Mouse (Mus musculus) liver, embryonic 13.5 days (tissue): Measurements from ENCODE around the gene Olfr374. TPM values are rescaled to one million over a fixed set of nuclear protein-coding genes. Genes with fewer than 3 reads are reported as not detected.

Experiments
- ATAC-seq: fragments of 200-750 bp; cut with Nextera tagmentation; 2 replicates; pipeline ENCODE4 v1.8.0; 2017; ENCODE audit warnings: low read depth, mild to moderate bottlenecking, moderate number of reproducible peaks, moderate library complexity
- DNase-seq: peaks from one replicate; pipeline ENCODE4 v3.0.0; 2022
- H3K27ac ChIP-seq: fragments of 300-500 bp; sonication (generic); 2 replicates; pipeline ENCODE4 v1.5.1; 2015; ENCODE audit warnings: moderate library complexity, mild to moderate bottlenecking, inconsistent platforms
- H3K27me3 ChIP-seq: fragments of 300-500 bp; sonication (generic); 2 replicates; pipeline ENCODE4 v1.6.1; 2015; ENCODE audit warnings: mild to moderate bottlenecking, inconsistent platforms
- H3K36me3 ChIP-seq: fragments of 300-500 bp; sonication (generic); 2 replicates; pipeline ENCODE4 v1.6.1; 2015; ENCODE audit warnings: mild to moderate bottlenecking, inconsistent platforms
- H3K4me1 ChIP-seq: fragments of 300-500 bp; sonication (generic); replicated peaks from 2 replicates; pipeline ENCODE4 v1.6.1; 2015; ENCODE audit warnings: inconsistent platforms
- H3K4me2 ChIP-seq: fragments of 300-500 bp; sonication (generic); 2 replicates; pipeline ENCODE4 v1.6.1; 2015; ENCODE audit warnings: inconsistent platforms, mild to moderate bottlenecking, moderate library complexity
- H3K4me3 ChIP-seq: fragments of 300-500 bp; sonication (generic); replicated peaks from 2 replicates; pipeline ENCODE4 v1.5.1; 2015; ENCODE audit warnings: mild to moderate bottlenecking, inconsistent platforms
- H3K9ac ChIP-seq: fragments of 300-500 bp; sonication (generic); 2 replicates; pipeline ENCODE4 v1.6.1; 2015; ENCODE audit warnings: mild to moderate bottlenecking, inconsistent platforms
- H3K9me3 ChIP-seq: fragments of 300-500 bp; sonication (generic); replicated peaks from 2 replicates; pipeline ENCODE4 v1.6.1; 2016; ENCODE audit warnings: inconsistent platforms
- WGBS: fragments of 180-500 bp; shearing (Covaris S2); methylation state at CpG from one replicate; pipeline ENCODE4 v1.1.7; 2015; ENCODE audit not compliant: insufficient replicate concordance; 5-methylcytosine and 5-hydroxymethylcytosine counted together
- polyA plus RNA-seq: library from polyadenylated mRNA; unstranded; fragments of >200 nt; fragmentation: Nextera tagmentation; extraction: Ambion mirVana; gene quantifications from 2 replicates; pipeline ENCODE4 v1.2.1, GENCODE M21; 2015

Gene Olfr374
- polyA plus RNA-seq, 1 experiment from 2014 or later, result not detected

- DNase-seq, result no peak
- Histone ChIP-seq H3K27me3 (no peaks in the 10 kb centered on the region), H3K9me3 (no peaks in the 10 kb centered on the region), H3K4me1 (peaks cover 22% of the 10 kb centered on the region), H3K4me3 (no peak overlapping the region), H3K36me3 (peaks cover 50% of the 10 kb centered on the region), H3K27ac (no peak overlapping the region), H3K9ac (no peak overlapping the region), H3K4me2 (no peak overlapping the region)
- ATAC-seq, result no peak
Measured at GRCm38 (mm10) chr8:72153382-72153781, 46.5 kb downstream of the Olfr374 start.

GRCm38 (mm10) chr8:72158096-72158495 lies 51.3 kb downstream of the Olfr374 start:
- Histone ChIP-seq H3K4me1 (peaks cover 58% of the 10 kb centered on the region), H3K9ac (no peak overlapping the region), H3K27ac (no peak overlapping the region), H3K27me3 (no peaks in the 10 kb centered on the region), H3K9me3 (no peaks in the 10 kb centered on the region), H3K4me3 (no peak overlapping the region), H3K36me3 (peaks cover 15% of the 10 kb centered on the region; the same call in 1 of the 2 replicates), H3K4me2 (0 out of 2 replicates have a peak overlapping the region, but pooled peaks have one; percentile 0)
- WGBS, result 79% methylated on average over 2 of the region's 2 CpGs
- no peak for ATAC-seq
- no peak for DNase-seq

DNA sequence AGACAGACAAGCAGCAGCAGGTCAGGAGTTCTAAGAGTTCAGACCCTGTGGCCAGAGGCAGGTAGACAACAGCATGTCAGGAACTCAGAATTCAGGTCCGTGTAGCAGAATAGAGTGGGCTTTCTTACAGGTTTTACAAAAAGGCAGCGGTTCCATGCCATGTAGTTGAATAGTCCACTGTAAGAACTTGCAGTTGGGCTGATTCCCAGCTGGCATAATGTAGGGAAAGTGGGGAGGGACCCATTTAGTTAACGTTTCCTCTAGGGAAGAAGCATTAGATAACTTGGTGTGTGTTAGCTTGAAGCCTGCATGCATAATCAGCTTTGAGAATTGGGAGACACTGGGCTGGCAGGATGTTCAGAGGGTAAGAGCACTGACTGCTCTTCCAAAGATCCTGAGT lies 51.9 kb downstream of the Olfr374 start:
- 70% methylated on average over 3 of the region's 3 CpGs for WGBS
- Histone ChIP-seq H3K27me3 (no peaks in the 10 kb centered on the region), H3K9me3 (no peaks in the 10 kb centered on the region), H3K9ac (no peak overlapping the region), H3K27ac (no peak overlapping the region), H3K4me2 (peak overlapping the region; percentile 95), H3K36me3 (peaks cover 15% of the 10 kb centered on the region), H3K4me3 (0 out of 2 replicates have a peak overlapping the region, but pooled peaks have one; percentile 67), H3K4me1 (peaks cover 59% of the 10 kb centered on the region)
- no peak for DNase-seq
- ATAC-seq, result no peak

DNA sequence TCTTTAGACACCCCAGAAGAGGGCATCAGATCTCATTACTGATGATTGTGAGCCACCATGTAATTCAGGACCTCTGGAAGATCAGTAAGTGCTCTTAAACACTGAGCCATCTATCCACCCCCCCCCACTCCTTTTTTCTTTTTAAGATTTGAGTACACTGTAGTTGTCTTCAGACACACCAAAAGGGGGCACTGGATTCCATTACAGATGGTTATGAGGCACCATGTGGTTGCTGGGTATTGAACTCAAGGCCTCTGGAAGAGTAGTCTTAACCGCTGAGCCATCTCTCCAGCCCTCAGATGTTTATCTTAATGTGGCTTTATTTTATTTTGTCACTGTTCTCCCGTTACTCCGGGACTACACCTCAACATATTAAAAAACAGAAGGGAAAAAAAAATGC lies 53.2 kb downstream of the Olfr374 start:
- H3K4me2 ChIP-seq, result peak overlapping the region; percentile 95
- H3K9ac ChIP-seq, result peak overlapping the region; percentile 79
- H3K27ac ChIP-seq, result peak overlapping the region; percentile 91
- ATAC-seq (no peak), DNase-seq (no peak)
- WGBS, result 34% methylated on average over 3 of the region's 3 CpGs
- peak overlapping the region; percentile 67 for H3K4me3 ChIP-seq
- H3K9me3 ChIP-seq, result no peaks in the 10 kb centered on the region
- H3K27me3 ChIP-seq, result no peaks in the 10 kb centered on the region
- H3K4me1 ChIP-seq, result peaks cover 59% of the 10 kb centered on the region
- H3K36me3 ChIP-seq, result peaks cover 27% of the 10 kb centered on the region

DNA sequence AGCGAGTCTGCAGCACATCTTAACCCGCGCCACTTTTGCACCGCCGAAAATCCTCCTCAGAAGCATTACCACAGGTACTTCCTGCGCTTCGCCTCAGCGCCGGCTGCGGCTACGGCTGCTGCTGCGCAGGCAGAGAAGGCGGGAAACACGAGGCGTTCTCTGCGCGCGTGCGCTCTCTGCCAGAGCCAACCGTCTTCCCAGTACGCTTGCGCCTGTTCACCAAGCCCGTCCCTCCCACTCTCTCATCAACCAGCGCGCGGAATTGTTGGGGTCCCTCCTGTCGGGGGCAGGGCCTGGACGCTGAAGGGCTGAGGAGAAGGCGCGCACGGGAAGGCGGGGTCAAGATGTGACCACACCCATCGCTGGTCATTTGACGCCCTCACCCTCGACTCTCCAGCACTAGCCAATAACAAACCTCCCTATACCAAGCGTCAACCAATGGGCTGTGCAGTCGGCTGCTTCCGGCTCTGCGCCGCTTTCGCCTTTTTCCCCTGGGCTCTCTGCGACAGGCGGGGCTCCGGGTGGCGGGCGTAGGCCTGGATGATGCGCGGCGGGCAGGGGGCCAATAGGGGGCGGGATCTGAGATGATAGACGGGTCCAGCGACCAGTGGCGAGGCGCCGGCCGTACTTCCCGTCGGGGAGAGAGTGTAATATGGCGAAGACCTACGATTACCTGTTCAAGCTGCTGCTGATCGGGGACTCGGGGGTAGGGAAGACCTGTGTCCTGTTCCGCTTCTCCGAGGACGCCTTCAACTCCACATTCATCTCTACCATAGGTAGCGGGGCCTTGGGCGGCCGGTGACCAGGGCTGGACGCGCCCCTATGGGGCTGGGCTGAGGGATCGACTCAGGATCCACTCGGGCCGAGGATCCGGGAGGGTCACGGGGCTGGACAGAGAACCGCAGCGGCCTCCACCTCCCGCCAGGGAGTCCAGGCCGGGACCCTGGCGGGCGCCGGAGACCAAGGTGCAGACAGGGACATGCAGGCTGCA lies 54.2 kb downstream of the Olfr374 start, which contains the start of gene Rab8a:
Gene Rab8a, plus strand, starts transcription at position 494 of the 991 bp plus-strand sequence.
- Histone ChIP-seq H3K4me2 (peak within 1 kb of the TSS; percentile 95), H3K9ac (peak within 1 kb of the TSS; percentile 92), H3K9me3 (no peaks in the 10 kb centered on the region), H3K27me3 (no peaks in the 10 kb centered on the region), H3K36me3 (peaks cover 37% of the 10 kb centered on the region), H3K27ac (peak within 1 kb of the TSS; percentile 91), H3K4me3 (peak within 1 kb of the TSS; percentile 85), H3K4me1 (peaks cover 59% of the 10 kb centered on the region)
- WGBS, result under 1% methylated on average over 82 of the region's 82 CpGs
- ATAC-seq, result peak; percentile 96
- DNase-seq, result peak; percentile 99

DNA sequence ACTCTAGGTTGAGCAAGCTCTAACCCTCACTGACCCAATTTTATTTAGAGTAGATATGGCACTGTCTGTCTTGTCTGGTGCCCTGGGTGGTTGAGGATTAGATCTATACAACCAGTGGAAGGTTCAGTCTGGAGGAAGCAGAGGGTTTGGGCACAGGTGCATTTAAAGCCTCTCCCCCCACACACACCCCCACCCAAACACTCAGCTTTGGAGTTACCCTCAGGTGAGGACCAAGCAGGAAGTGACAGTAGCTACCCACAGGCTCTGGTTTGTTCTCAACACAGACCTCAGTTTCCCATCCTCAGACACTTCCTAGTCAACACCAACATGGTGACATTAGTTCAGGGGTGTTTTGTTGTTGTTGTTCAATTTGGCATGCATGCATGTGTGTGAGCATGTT lies 56.0 kb downstream of the Olfr374 start:
- Histone ChIP-seq H3K27ac (no peak overlapping the region), H3K9ac (peak overlapping the region; percentile 92), H3K27me3 (no peaks in the 10 kb centered on the region), H3K9me3 (no peaks in the 10 kb centered on the region), H3K36me3 (peaks cover 41% of the 10 kb centered on the region), H3K4me2 (peak overlapping the region; percentile 76), H3K4me3 (peak overlapping the region; percentile 85), H3K4me1 (peaks cover 46% of the 10 kb centered on the region)
- ATAC-seq (no peak), DNase-seq (no peak)

Other genes starting within 250 kb of the Olfr374 start
- 1.6 and 2.1 TPM in 2 replicates for gene Zfp709, start 225.0 kb upstream of the Olfr374 start, polyA plus RNA-seq
- 0.81 and 0.82 TPM in 2 replicates for gene Zfp882, start 198.4 kb upstream of the Olfr374 start, polyA plus RNA-seq
- 8.8 and 10.3 TPM in 2 replicates for gene Zfp617, start 198.4 kb upstream of the Olfr374 start, polyA plus RNA-seq
- gene Zfp961, start 156.0 kb upstream of the Olfr374 start, polyA plus RNA-seq, result 9.0 and 11.9 TPM in 2 replicates
- gene Cyp4f18, start 97.4 kb upstream of the Olfr374 start, polyA plus RNA-seq, result 1.6 and 1.9 TPM in 2 replicates
- not detected in 2 replicates for gene Olfr372, start 65.8 kb upstream of the Olfr374 start, polyA plus RNA-seq
- 0.03 TPM in 2 replicates for gene Olfr373, start 23.9 kb upstream of the Olfr374 start, polyA plus RNA-seq
- gene Tpm4, start 27.9 kb downstream of the Olfr374 start, polyA plus RNA-seq, result 110 and 131 TPM in 2 replicates
- gene Rab8a, start 54.2 kb downstream of the Olfr374 start, polyA plus RNA-seq, result 75.4 and 97.2 TPM in 2 replicates
- gene Hsh2d, start 82.6 kb downstream of the Olfr374 start, polyA plus RNA-seq, result 0.16 and 0.29 TPM in 2 replicates
- gene Cib3, start 105.8 kb downstream of the Olfr374 start, polyA plus RNA-seq, result not detected in 2 replicates
- not detected in 2 replicates for gene Gm11034, start 106.6 kb downstream of the Olfr374 start, polyA plus RNA-seq
- 38.8 and 43.4 TPM in 2 replicates for gene Fam32a, start 112.7 kb downstream of the Olfr374 start, polyA plus RNA-seq
- gene Ap1m1, start 133.0 kb downstream of the Olfr374 start, polyA plus RNA-seq, result 64.1 and 67.7 TPM in 2 replicates
- 8.9 and 11.2 TPM in 2 replicates for gene Gm10282, start 198.2 kb downstream of the Olfr374 start, polyA plus RNA-seq
- gene Klf2, start 212.0 kb downstream of the Olfr374 start, polyA plus RNA-seq, result 2.1 and 2.9 TPM in 2 replicates